Mouse (Mus musculus): ENCODE results near the gene Fscn1. TPM values are rescaled to one million over a fixed set of nuclear protein-coding genes. Genes with fewer than 3 reads are reported as not detected.

The Fscn1 gene
- total and polyA plus RNA-seq, 2 experiments from 2014 or later = 77.9 to 104 TPM

DNA sequence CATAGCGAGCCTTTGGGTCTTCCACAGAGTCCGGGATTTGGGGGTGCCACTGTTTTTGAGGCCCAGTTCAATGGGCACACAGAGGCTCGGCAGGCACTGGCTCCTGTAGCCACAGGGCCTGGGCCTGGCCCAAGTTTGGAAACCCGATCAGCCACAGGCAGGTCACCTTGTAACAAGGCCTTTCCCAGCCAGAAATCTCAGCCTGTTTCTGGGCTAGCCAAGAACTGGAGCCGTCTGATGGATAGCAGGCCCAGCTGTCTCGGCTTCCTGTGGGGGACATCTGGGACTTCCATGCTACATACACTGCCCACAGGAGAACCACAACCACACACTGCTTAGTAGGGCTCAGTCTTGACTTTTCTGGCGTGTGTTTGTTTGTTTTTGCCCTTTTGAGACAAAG lies 43.5 kb upstream of the Fscn1 start:
- Histone ChIP-seq H3K36me3 (replicated peaks; ENCODE audit: control insufficient read depth, insufficient read depth, low read length) (no peaks in the 10 kb centered on the region), H3K9me3 (replicated peaks; ENCODE audit: control insufficient read depth, low read length) (no peaks in the 10 kb centered on the region), H3K27ac (ENCODE audit: low read depth) (no peak overlapping the region), H3K27me3 (ENCODE audit: control insufficient read depth, insufficient read depth, low read length) (no peaks in the 10 kb centered on the region), H3K4me2 (ENCODE audit: low read depth, low read length) (no peak overlapping the region), H3K9ac (replicated peaks; ENCODE audit: low read depth, low read length) (no peak overlapping the region), H3K4me1 (ENCODE audit: control insufficient read depth, insufficient read depth) (peaks cover 13% of the 10 kb centered on the region), H3K4me3 (ENCODE audit: low read depth, low read length) (no peak overlapping the region)
- TF ChIP-seq CTCF (IDR thresholded peaks at IDR 0.05; ENCODE audit: low read depth) (no peak), EP300 (IDR thresholded peaks at IDR 0.05; ENCODE audit: low read depth) (no peak)
- DNase-seq (ENCODE audit: low spot score) (no peak), ATAC-seq (ENCODE audit: insufficient read depth, low read depth) (no peak)
- WGBS = 55% methylated on average over 7 of the region's 7 CpGs

DNA sequence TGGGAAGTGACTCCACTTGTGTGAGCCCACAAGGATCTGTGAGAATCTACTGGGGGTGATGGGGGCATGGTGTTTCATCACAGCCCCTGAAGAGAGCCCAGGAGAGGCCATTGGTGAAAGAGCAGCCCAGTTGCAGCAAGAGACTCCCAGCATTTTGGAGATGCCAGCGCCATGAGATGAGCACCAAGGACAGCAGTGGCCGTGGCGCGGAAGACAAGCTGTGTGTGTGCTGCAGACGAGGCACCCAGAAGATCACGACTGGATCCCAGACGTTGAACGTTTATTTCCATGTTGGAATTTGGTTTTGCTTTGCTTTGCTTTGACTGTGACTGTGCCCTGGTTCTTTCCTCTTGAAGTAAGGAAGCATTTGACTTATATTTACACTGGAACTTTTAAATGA lies 42.7 kb upstream of the Fscn1 start:
- H3K27me3 ChIP-seq (ENCODE audit: control insufficient read depth, insufficient read depth, low read length) = no peaks in the 10 kb centered on the region
- TF ChIP-seq CTCF (IDR thresholded peaks at IDR 0.05; ENCODE audit: low read depth) (no peak), EP300 (IDR thresholded peaks at IDR 0.05; ENCODE audit: low read depth) (no peak)
- no peaks in the 10 kb centered on the region for H3K9me3 ChIP-seq (replicated peaks; ENCODE audit: control insufficient read depth, low read length)
- DNase-seq (ENCODE audit: low spot score) (no peak), ATAC-seq (ENCODE audit: insufficient read depth, low read depth) (no peak)
- 93% methylated on average over 8 of the region's 8 CpGs for WGBS
- H3K27ac ChIP-seq (ENCODE audit: low read depth) = no peak overlapping the region
- peaks cover 17% of the 10 kb centered on the region for H3K4me1 ChIP-seq (ENCODE audit: control insufficient read depth, insufficient read depth)
- H3K4me2 ChIP-seq (ENCODE audit: low read depth, low read length) = no peak overlapping the region
- H3K4me3 ChIP-seq (ENCODE audit: low read depth, low read length) = no peak overlapping the region
- no peak overlapping the region for H3K9ac ChIP-seq (replicated peaks; ENCODE audit: low read depth, low read length)
- no peaks in the 10 kb centered on the region for H3K36me3 ChIP-seq (replicated peaks; ENCODE audit: control insufficient read depth, insufficient read depth, low read length)

DNA sequence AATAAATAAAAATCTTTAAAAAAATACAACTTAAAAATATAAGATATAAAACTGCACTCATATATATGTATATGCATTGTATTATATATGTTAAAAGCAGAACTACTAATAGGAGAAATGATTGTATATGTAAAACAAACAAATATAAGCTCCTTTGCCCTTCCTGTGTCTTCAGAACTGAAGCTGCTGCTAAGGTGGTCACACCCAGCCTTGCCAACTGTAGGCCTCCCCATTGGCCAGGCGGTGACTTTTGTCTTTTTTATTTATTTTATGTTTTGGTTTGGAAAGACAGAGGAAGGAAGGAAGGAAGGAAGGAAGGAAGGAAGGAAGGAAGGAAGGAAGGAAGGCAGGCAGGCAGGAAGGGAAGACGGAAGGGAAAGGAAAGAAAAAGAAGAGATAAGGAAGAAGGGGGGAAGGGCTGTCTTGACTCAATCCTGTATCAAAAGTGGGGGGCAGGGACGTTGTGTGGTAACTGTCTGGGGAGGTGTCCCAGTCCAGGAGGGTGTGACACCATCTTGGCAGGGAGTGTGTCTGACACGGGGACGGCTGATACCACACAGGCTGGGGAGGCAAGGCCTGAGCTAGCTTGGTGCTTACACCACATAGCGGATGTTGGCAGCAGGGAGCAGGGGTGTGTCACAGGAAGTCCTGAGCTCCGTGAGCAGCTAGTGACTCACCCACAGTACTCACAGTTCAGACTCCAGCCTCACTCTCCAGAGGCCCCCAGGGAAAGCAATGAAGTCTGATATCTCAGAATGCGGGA lies 39.7 kb upstream of the Fscn1 start:
- H3K27ac ChIP-seq (ENCODE audit: low read depth) = peak overlapping the region; percentile 79
- ATAC-seq (ENCODE audit: insufficient read depth, low read depth) (peak; percentile 93), DNase-seq (ENCODE audit: low spot score) (peak; percentile 88)
- H3K4me2 ChIP-seq (ENCODE audit: low read depth, low read length) = no peak overlapping the region; the same call in 1 of the 2 replicates
- H3K4me1 ChIP-seq (ENCODE audit: control insufficient read depth, insufficient read depth) = peaks cover 18% of the 10 kb centered on the region
- no peak overlapping the region for H3K9ac ChIP-seq (replicated peaks; ENCODE audit: low read depth, low read length)
- H3K4me3 ChIP-seq (ENCODE audit: low read depth, low read length) = no peak overlapping the region
- H3K36me3 ChIP-seq (replicated peaks; ENCODE audit: control insufficient read depth, insufficient read depth, low read length) = no peaks in the 10 kb centered on the region
- WGBS = 21% methylated on average over 8 of the region's 8 CpGs
- H3K27me3 ChIP-seq (ENCODE audit: control insufficient read depth, insufficient read depth, low read length) = no peaks in the 10 kb centered on the region
- no peaks in the 10 kb centered on the region for H3K9me3 ChIP-seq (replicated peaks; ENCODE audit: control insufficient read depth, low read length)
- no peak for TF ChIP-seq CTCF (IDR thresholded peaks at IDR 0.05; ENCODE audit: low read depth)
- TF ChIP-seq EP300 (IDR thresholded peaks at IDR 0.05; ENCODE audit: low read depth) = peak; percentile 61

DNA sequence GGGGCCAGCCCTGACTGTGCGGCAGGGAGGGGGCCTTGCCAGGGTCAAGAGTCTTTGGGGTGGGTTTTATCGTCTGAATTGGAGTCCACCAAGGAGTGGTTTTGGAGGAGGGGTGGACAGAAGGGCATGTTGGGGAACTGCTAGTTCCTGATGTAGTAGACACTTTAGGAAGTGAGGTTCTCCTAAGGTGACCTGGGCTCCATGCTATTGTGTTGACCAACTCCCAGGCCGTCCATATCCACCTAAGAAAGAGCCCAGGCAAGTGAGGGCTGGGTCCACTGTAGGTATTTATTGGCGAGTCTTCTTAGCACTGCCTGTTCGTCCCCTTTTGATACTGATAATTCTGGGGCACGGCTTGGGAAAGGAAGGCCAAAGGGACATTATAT lies 39.1 kb upstream of the Fscn1 start:
- DNase-seq (ENCODE audit: low spot score) = no peak
- Histone ChIP-seq H3K4me1 (ENCODE audit: control insufficient read depth, insufficient read depth) (peaks cover 24% of the 10 kb centered on the region), H3K4me3 (ENCODE audit: low read depth, low read length) (no peak overlapping the region), H3K4me2 (ENCODE audit: low read depth, low read length) (no peak overlapping the region; the same call in 1 of the 2 replicates), H3K9me3 (replicated peaks; ENCODE audit: control insufficient read depth, low read length) (no peaks in the 10 kb centered on the region), H3K27ac (ENCODE audit: low read depth) (peak overlapping the region; percentile 79), H3K9ac (replicated peaks; ENCODE audit: low read depth, low read length) (no peak overlapping the region), H3K36me3 (replicated peaks; ENCODE audit: control insufficient read depth, insufficient read depth, low read length) (no peaks in the 10 kb centered on the region), H3K27me3 (ENCODE audit: control insufficient read depth, insufficient read depth, low read length) (no peaks in the 10 kb centered on the region)
- 36% methylated on average over 6 of the region's 6 CpGs for WGBS
- TF ChIP-seq EP300 (IDR thresholded peaks at IDR 0.05; ENCODE audit: low read depth) (no peak), CTCF (IDR thresholded peaks at IDR 0.05; ENCODE audit: low read depth) (no peak)
- ATAC-seq (ENCODE audit: insufficient read depth, low read depth) = no peak; the same call in 1 of the 2 replicates

DNA sequence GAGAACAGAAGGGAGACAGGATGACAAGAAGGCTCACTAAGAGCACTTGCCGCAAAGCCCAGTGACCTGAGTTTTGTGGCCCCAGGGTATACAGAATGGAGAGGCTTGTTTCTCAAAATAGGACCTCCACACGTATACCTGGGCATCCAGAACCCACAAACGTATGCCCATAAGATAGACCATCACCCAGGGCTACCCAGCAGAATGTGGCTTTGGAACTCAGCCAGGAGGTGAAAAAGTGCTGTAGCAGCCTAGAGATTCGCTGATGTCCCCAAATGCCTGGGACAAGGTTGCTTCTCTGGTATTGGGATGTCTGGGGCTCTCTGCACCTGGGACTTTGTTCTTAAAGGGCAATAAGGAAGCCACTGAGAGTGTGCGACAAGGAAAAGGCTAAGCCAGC lies 37.9 kb upstream of the Fscn1 start:
- no peaks in the 10 kb centered on the region for H3K36me3 ChIP-seq (replicated peaks; ENCODE audit: control insufficient read depth, insufficient read depth, low read length)
- ATAC-seq (ENCODE audit: insufficient read depth, low read depth) = no peak
- H3K4me2 ChIP-seq (ENCODE audit: low read depth, low read length) = no peak overlapping the region
- H3K4me1 ChIP-seq (ENCODE audit: control insufficient read depth, insufficient read depth) = peaks cover 34% of the 10 kb centered on the region
- H3K27me3 ChIP-seq (ENCODE audit: control insufficient read depth, insufficient read depth, low read length) = no peaks in the 10 kb centered on the region
- DNase-seq (ENCODE audit: low spot score) = no peak
- no peak overlapping the region for H3K27ac ChIP-seq (ENCODE audit: low read depth)
- WGBS = 78% methylated on average over 5 of the region's 5 CpGs
- H3K9ac ChIP-seq (replicated peaks; ENCODE audit: low read depth, low read length) = no peak overlapping the region
- no peak overlapping the region for H3K4me3 ChIP-seq (ENCODE audit: low read depth, low read length)
- no peak for TF ChIP-seq EP300 (IDR thresholded peaks at IDR 0.05; ENCODE audit: low read depth)
- no peak for TF ChIP-seq CTCF (IDR thresholded peaks at IDR 0.05; ENCODE audit: low read depth)
- H3K9me3 ChIP-seq (replicated peaks; ENCODE audit: control insufficient read depth, low read length) = no peaks in the 10 kb centered on the region

DNA sequence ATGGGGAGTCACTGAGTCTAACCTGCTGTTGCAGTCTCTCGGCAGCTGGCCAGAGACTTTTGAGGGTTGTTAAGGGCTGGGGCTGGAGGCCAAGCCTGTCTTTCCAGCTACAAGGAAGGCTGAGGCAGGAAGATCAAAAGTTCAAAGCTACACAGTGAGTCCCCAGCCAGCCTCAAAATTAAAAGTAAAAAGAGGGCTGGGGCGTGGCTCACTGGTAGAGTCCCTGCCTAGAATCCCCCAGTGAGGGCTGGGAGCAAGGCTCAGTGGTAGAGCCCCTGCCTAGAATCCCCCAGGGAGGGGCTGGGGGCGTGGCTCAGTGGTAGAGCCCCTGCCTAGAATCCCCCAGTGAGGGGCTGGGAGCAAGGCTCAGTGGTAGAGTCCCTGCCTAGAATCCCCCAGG lies 36.4 kb upstream of the Fscn1 start:
- Histone ChIP-seq H3K4me1 (ENCODE audit: control insufficient read depth, insufficient read depth) (peaks cover 41% of the 10 kb centered on the region), H3K27me3 (ENCODE audit: control insufficient read depth, insufficient read depth, low read length) (no peaks in the 10 kb centered on the region), H3K27ac (ENCODE audit: low read depth) (no peak overlapping the region), H3K36me3 (replicated peaks; ENCODE audit: control insufficient read depth, insufficient read depth, low read length) (no peaks in the 10 kb centered on the region), H3K9ac (replicated peaks; ENCODE audit: low read depth, low read length) (no peak overlapping the region), H3K9me3 (replicated peaks; ENCODE audit: control insufficient read depth, low read length) (no peaks in the 10 kb centered on the region), H3K4me2 (ENCODE audit: low read depth, low read length) (no peak overlapping the region), H3K4me3 (ENCODE audit: low read depth, low read length) (no peak overlapping the region)
- ATAC-seq (ENCODE audit: insufficient read depth, low read depth) = no peak
- TF ChIP-seq CTCF (IDR thresholded peaks at IDR 0.05; ENCODE audit: low read depth) = no peak
- TF ChIP-seq EP300 (IDR thresholded peaks at IDR 0.05; ENCODE audit: low read depth) = no peak
- no peak for DNase-seq (ENCODE audit: low spot score)
- 70% methylated on average over 3 of the region's 3 CpGs for WGBS
